In genomic region chr11:61615686-61616522, GRCm38 (mm10) we compare ENCODE assay signal across 7 mouse cellular contexts. TPM values are rescaled to one million over a fixed set of nuclear protein-coding genes. Genes with fewer than 3 reads are reported as not detected.
DNase-seq lines count a peak whose midpoint lies in the region; ATAC-seq and TF ChIP-seq lines count a peak whose summit lies in the region.

No protein-coding gene starts in this region.

- TF ChIP-seq CTCF in ES-Bruce4 (IDR thresholded peaks at IDR 0.05; ENCODE audit: low read depth, low read length), result no peak

- TF ChIP-seq POLR2A in ES-Bruce4 (IDR thresholded peaks at IDR 0.05; ENCODE audit: insufficient read depth, low read length), result no peak

- peak; percentile 35 for DNase-seq in 3134 (ENCODE audit: extremely low read depth, insufficient read length, low spot score)
- no peak for DNase-seq in hindbrain, embryonic 14.5 days (ENCODE audit: low spot score)
- peak; percentile 75 for DNase-seq in lung, postnatal 25 days (ENCODE audit: low spot score)
- DNase-seq in testis, postnatal 14 days (ENCODE audit: low spot score), result peak; percentile 35
- no peak for DNase-seq in layer of hippocampus, adult 9-10 months (ENCODE audit: low spot score)

- H3K4me1 ChIP-seq in ES-Bruce4 (ENCODE audit: control insufficient read depth, insufficient read depth, low read length), result peaks cover 2% of the 10 kb centered on the region
- H3K4me1 ChIP-seq in forebrain, embryonic 13.5 days, result peaks cover 17% of the 10 kb centered on the region
- H3K4me1 ChIP-seq in hindbrain, embryonic 14.5 days (replicated peaks; ENCODE audit: control insufficient read depth, insufficient read depth, low read length), result no peaks in the 10 kb centered on the region

- no peaks in the 10 kb centered on the region for H3K36me3 ChIP-seq in ES-Bruce4 (ENCODE audit: control insufficient read depth, insufficient read depth, low read length, poor library complexity, severe bottlenecking)
- no peaks in the 10 kb centered on the region for H3K36me3 ChIP-seq in forebrain, embryonic 13.5 days (ENCODE audit: poor library complexity, severe bottlenecking)
- no peaks in the 10 kb centered on the region for H3K36me3 ChIP-seq in hindbrain, embryonic 14.5 days (replicated peaks; ENCODE audit: control insufficient read depth, insufficient read depth)

- no peaks in the 10 kb centered on the region for H3K9me3 ChIP-seq in ES-Bruce4 (replicated peaks; ENCODE audit: control insufficient read depth, insufficient read depth, low read length, poor library complexity, severe bottlenecking)
- H3K9me3 ChIP-seq in forebrain, embryonic 13.5 days (replicated peaks), result no peaks in the 10 kb centered on the region
- H3K9me3 ChIP-seq in hindbrain, embryonic 14.5 days (ENCODE audit: control insufficient read depth, low read length), result no peaks in the 10 kb centered on the region

- TF ChIP-seq EP300 in ES-Bruce4 (IDR thresholded peaks at IDR 0.05; ENCODE audit: insufficient read depth, low read depth, low read length), result no peak

- 0 out of 2 replicates have a peak overlapping the region, but pooled peaks have one; percentile 18 for H3K9ac ChIP-seq in ES-Bruce4 (ENCODE audit: low read depth, poor library complexity, severe bottlenecking)
- H3K9ac ChIP-seq in forebrain, embryonic 13.5 days, result 0 out of 2 replicates have a peak overlapping the region, but pooled peaks have one; percentile 17
- H3K9ac ChIP-seq in hindbrain, embryonic 14.5 days, result peak overlapping the region; percentile 46

- WGBS in forebrain, embryonic 13.5 days, result 12% methylated on average over 19 of the region's 22 CpGs
- WGBS in hindbrain, embryonic 14.5 days, result 16% methylated on average over 20 of the region's 22 CpGs

- H3K4me2 ChIP-seq in forebrain, embryonic 13.5 days, result peak overlapping the region; percentile 50
- H3K4me2 ChIP-seq in hindbrain, embryonic 14.5 days (replicated peaks), result peak overlapping the region; percentile 45

- no peaks in the 10 kb centered on the region for H3K27me3 ChIP-seq in ES-Bruce4 (ENCODE audit: control insufficient read depth, insufficient read depth, low read length, poor library complexity, severe bottlenecking)
- H3K27me3 ChIP-seq in forebrain, embryonic 13.5 days, result no peaks in the 10 kb centered on the region
- no peaks in the 10 kb centered on the region for H3K27me3 ChIP-seq in hindbrain, embryonic 14.5 days (ENCODE audit: control insufficient read depth, insufficient read depth, low read length)

- H3K4me3 ChIP-seq in ES-Bruce4 (ENCODE audit: low read depth, low read length), result 0 out of 2 replicates have a peak overlapping the region, but pooled peaks have one; percentile 6
- H3K4me3 ChIP-seq in forebrain, embryonic 13.5 days, result no peak overlapping the region
- no peak overlapping the region for H3K4me3 ChIP-seq in hindbrain, embryonic 14.5 days (replicated peaks; ENCODE audit: low read length)

- H3K27ac ChIP-seq in ES-Bruce4 (ENCODE audit: insufficient read depth, low read length), result no peak overlapping the region
- no peak overlapping the region for H3K27ac ChIP-seq in forebrain, embryonic 13.5 days
- H3K27ac ChIP-seq in hindbrain, embryonic 14.5 days, result no peak overlapping the region

- ATAC-seq in forebrain, embryonic 13.5 days, result no peak
- 0 out of 2 replicates have a peak, but pooled peaks have one; percentile 61 for ATAC-seq in hindbrain, embryonic 14.5 days (ENCODE audit: low FRiP score)

RNA-seq across cellular contexts. Expression of gene Epn2, which starts 36.4 kb away (rescaled TPM):
- polyA plus RNA-seq in ES-Bruce4 (2011; ENCODE audit: insufficient read depth, insufficient read length, low read depth, missing spikeins), result 70.0 and 76.0 TPM in 2 replicates
- 41.8 and 45.3 TPM in 2 replicates for polyA plus RNA-seq in forebrain, embryonic 13.5 days (2015; fragmentation: Nextera tagmentation; extraction: Ambion mirVana)
- 65.6 and 80.9 TPM in 2 replicates for polyA plus RNA-seq in hindbrain, embryonic 14.5 days (2014; fragmentation: Nextera tagmentation; extraction: Ambion mirVana)

RNA-seq across cellular contexts. Expression of gene Grap, which starts 37.2 kb away (rescaled TPM):
- polyA plus RNA-seq in ES-Bruce4 (2011; ENCODE audit: insufficient read depth, insufficient read length, low read depth, missing spikeins), result not detected in 2 replicates
- polyA plus RNA-seq in forebrain, embryonic 13.5 days (2015; fragmentation: Nextera tagmentation; extraction: Ambion mirVana), result 6.9 and 8.2 TPM in 2 replicates
- polyA plus RNA-seq in hindbrain, embryonic 14.5 days (2014; fragmentation: Nextera tagmentation; extraction: Ambion mirVana), result 8.1 and 10.1 TPM in 2 replicates

Comparison
In these comparisons a context has a peak if more than half of its experiments do, and no peak if none do; other contexts are left out.
1. DNase-seq: peak in 3134 (single experiment), lung, postnatal 25 days (single experiment) and testis, postnatal 14 days (single experiment); none in hindbrain, embryonic 14.5 days (single experiment) and layer of hippocampus, adult 9-10 months (single experiment).
2. Peak in every context shown above with its lines, with median percentiles within 50 percentile points of each other: H3K9ac ChIP-seq.